Mouse (Mus musculus) C2C12 (cell line): ENCODE measurements around the gene Ptpn7.
"Not testable (repeated sequence)": the region's sequence is repeated elsewhere in the genome, so short reads cannot be mapped to it uniquely, and the experiment has no call there.

Experiments used
- CTCF ChIP-seq: IDR thresholded peaks from one replicate; pipeline ENCODE4 v1.5.1; 2011; ENCODE audit not compliant: control insufficient read depth, insufficient read depth, insufficient read length
- MYOD1 ChIP-seq: IDR thresholded peaks from one replicate; pipeline ENCODE4 v1.6.1; 2011; ENCODE audit warnings: low read depth; ENCODE audit not compliant: control insufficient read depth, insufficient read length

DNA sequence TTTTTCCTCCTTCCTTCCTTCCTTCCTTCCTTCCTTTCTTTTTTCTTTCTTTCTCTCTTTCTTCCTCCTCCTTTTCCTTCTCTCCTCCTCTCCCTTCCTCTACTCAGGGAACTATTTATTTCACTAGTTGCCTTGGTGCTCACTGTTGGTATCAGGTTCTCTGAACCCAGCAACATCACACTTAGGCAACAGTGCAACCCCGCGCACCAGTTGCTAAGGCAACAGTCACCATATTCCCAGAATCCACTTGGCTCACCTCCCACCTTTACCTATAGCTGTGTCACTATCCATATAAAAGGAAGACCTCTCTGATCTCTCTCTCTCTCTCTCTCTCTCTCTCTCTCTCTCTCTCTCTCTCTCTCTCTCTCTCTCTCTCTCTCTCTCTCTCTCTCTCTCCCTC, 54.5 kb downstream of the Ptpn7 start:
- TF ChIP-seq MYOD1, CTCF: not testable (repeated sequence)
